Mouse (Mus musculus) G1E (cell line): Measurements from ENCODE around the gene Sbf2.

Experiments
- CTCF ChIP-seq: IDR thresholded peaks from 2 replicates; pipeline ENCODE4 v1.5.1; 2012; ENCODE audit warnings: low read depth, low read length, inconsistent platforms, mixed read lengths
- GATA1 ChIP-seq: IDR thresholded peaks from 2 replicates; pipeline ENCODE4 v1.6.1; 2012; ENCODE audit warnings: borderline replicate concordance, low read length, inconsistent platforms, mixed read lengths

GRCm38 (mm10) chr7:110597141-110597540 lies 17.6 kb downstream of the Sbf2 start:
- TF ChIP-seq CTCF, result no peak
- no peak for TF ChIP-seq GATA1
